Mouse (Mus musculus): ENCODE data around the gene Phactr1.

Gene Phactr1

DNA sequence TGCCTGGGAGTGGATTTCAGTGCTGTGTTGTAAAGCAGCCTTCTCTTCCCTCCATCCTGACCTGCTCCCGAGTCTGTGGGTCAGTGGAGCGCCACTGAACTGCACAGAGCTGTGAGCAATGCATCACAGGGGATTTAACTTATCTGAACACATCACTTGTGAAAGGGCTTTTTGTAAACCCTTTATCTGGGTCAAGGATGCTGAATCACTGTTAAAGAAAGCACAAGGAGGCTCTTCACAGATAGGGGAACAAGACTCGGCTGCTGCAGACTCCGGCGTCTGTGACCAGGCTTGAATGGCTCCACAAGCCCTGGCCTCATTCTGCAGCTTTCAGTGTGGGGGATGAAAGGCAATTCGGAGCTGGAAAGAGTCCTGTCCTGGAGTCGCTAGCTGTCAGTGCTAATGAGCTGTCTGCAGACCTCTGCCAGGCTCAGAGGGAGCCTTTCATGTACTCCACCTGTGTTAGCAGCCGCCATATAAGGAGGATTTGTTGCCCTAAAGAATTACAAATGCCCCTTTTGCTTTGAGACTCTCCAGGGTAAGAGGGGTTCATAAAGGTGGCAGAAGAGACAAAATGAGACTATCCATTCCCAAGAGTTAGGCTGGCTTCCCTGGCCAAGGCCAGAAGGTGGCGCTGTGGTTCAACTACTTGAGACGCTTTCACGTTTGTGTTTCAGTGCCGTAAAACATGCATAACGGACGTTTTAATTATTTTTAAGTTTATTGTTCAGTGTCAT, 502.2 kb downstream of the Phactr1 start:
- peak; percentile 71 for DNase-seq (ENCODE audit: low spot score)

DNA sequence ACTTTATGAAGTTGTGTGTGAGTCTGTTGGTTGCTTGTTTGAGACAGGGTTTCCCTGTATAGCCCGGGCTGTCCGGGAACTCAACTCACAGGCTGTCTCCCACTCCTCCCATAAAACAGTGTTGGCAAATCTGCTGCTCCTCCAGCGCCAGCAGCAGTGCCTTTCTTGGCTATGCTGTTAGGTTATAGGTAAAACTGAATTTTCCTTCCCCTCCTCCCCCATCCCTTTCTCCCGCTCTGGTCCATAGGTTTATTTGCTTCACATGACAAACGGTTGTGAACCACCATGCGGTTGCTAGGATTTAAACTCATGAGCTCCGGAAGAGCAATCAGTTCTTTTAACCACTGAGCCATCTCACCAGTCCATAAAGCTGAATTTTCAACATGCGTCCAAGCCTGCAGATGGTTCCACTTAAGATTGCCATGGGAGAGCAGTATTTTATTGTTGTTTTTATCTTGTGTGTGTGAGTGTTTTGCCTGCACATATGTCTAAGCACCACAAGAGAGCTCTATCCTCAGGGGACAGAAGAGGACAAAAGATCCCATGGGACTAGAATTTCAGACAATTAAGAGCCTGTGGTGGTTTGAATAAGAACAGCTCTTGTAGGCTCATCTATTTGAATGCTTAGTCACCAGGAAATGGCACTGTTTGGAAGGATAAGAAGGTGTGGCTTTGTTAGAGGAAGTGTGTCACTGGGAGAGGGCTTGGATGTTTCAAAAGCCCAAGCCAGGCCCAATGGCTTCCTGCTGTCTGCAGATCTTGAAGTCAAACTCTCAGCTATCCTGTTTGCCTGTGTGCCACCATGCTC, 503.0 kb downstream of the Phactr1 start:
- DNase-seq (ENCODE audit: low spot score): no peak

- no peak for DNase-seq (ENCODE audit: low spot score)
Measured at GRCm38 (mm10) chr13:43187736-43188135, 507.3 kb downstream of the Phactr1 start.
